Mouse (Mus musculus): ENCODE measurements at regions not wholly inside any gene's neighbourhood (a gene's known extent, or its start where the extent isn't known, plus 50 kb on each side); places are given as distances from the start of the nearest gene placed in this dataset.

DNA sequence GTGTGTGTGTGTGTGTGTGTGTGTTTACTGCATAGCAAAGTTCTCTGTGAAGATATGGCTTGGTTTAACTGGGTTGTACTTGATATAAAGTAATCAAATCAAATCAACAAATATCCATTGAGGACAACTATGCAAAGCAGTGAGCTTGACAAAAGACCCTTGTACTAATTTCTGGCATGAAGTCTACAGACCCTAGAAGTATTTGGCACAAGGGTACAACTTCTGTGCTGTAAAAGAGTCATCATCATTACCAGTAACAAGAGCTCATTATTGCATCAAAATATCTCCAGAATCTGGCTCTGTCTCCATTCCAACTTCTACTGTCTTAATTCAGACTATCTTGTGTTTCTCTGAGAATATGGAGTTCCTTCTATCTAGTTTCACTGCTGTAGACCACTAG lies 538.2 kb downstream of the Brinp1 start:
- Histone ChIP-seq H3K9ac (ENCODE audit: low read length) (no peak overlapping the region), H3K4me3 (ENCODE audit: low read depth, low read length) (no peak overlapping the region), H3K36me3 (ENCODE audit: control insufficient read depth, insufficient read depth, low read length) (no peaks in the 10 kb centered on the region), H3K4me1 (ENCODE audit: control insufficient read depth, insufficient read depth, low read length) (no peaks in the 10 kb centered on the region), H3K9me3 (replicated peaks; ENCODE audit: control insufficient read depth, low read length) (no peaks in the 10 kb centered on the region), H3K27ac (ENCODE audit: low read depth, low read length) (no peak overlapping the region), H3K27me3 (replicated peaks; ENCODE audit: control insufficient read depth, insufficient read depth, low read length) (no peaks in the 10 kb centered on the region), H3K4me2 (ENCODE audit: low read length) (no peak overlapping the region)
- DNase-seq (ENCODE audit: low spot score), result peak; percentile 37
- peak; percentile 37; the same call in 1 of the 2 replicates for ATAC-seq

DNA sequence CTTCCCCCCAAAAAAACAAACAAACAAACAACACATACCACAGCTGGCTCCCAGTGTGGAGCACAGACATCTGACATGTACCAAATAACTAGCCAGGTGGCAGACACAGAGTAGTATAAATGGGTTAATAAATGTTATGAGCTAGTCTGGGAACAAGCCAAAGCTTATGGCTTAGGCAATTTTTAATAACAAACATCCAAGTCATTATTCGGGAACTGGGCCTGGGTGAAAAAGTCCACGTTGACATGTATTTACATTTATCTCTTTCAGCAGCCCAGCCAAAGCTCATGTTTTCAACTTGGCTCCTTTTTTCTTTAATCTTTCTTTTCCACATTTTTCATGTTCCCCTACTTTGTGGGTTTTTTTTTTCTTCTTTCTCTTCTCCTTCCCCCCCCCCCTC lies 543.4 kb downstream of the Brinp1 start:
- ATAC-seq (no peak), DNase-seq (ENCODE audit: low spot score) (no peak)
- 90% methylated on average over 2 of the region's 2 CpGs for WGBS
- no peaks in the 10 kb centered on the region for H3K9me3 ChIP-seq (replicated peaks; ENCODE audit: control insufficient read depth, low read length)
- no peak overlapping the region for H3K27ac ChIP-seq (ENCODE audit: low read depth, low read length)
- H3K4me2 ChIP-seq (ENCODE audit: low read length), result no peak overlapping the region
- no peaks in the 10 kb centered on the region for H3K27me3 ChIP-seq (replicated peaks; ENCODE audit: control insufficient read depth, insufficient read depth, low read length)
- H3K36me3 ChIP-seq (ENCODE audit: control insufficient read depth, insufficient read depth, low read length), result no peaks in the 10 kb centered on the region
- H3K9ac ChIP-seq (ENCODE audit: low read length), result no peak overlapping the region
- H3K4me3 ChIP-seq (ENCODE audit: low read depth, low read length), result no peak overlapping the region
- no peaks in the 10 kb centered on the region for H3K4me1 ChIP-seq (ENCODE audit: control insufficient read depth, insufficient read depth, low read length)

DNA sequence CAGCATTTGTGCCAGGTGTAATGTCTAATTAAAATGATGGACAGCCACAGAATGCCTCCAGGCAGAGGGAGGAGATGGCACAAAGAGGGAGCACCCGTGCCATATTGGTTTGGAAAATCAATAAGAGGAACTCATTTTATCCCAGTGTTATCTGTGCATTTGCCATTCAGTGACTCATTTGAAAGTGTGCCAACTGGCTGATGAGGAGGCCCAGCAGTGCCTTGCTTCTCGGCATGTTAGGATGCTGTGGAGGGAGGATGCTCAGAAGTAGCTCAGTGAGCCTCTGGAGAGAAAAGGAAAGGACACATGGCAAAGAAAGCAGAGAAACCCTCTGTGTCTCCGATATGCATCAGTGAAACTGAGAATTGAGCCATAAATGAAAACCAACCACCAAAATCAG lies 549.8 kb downstream of the Brinp1 start:
- H3K4me3 ChIP-seq (ENCODE audit: low read depth, low read length), result no peak overlapping the region
- no peak for ATAC-seq
- 53% methylated on average over 3 of the region's 3 CpGs for WGBS
- H3K9ac ChIP-seq (ENCODE audit: low read length), result no peak overlapping the region
- no peak overlapping the region for H3K27ac ChIP-seq (ENCODE audit: low read depth, low read length)
- H3K36me3 ChIP-seq (ENCODE audit: control insufficient read depth, insufficient read depth, low read length), result no peaks in the 10 kb centered on the region
- H3K4me2 ChIP-seq (ENCODE audit: low read length), result no peak overlapping the region
- H3K4me1 ChIP-seq (ENCODE audit: control insufficient read depth, insufficient read depth, low read length), result no peaks in the 10 kb centered on the region
- no peaks in the 10 kb centered on the region for H3K27me3 ChIP-seq (replicated peaks; ENCODE audit: control insufficient read depth, insufficient read depth, low read length)
- H3K9me3 ChIP-seq (replicated peaks; ENCODE audit: control insufficient read depth, low read length), result no peaks in the 10 kb centered on the region
- peak; percentile 28 for DNase-seq (ENCODE audit: low spot score)

- no peak overlapping the region for H3K4me3 ChIP-seq (ENCODE audit: low read depth, low read length)
- H3K4me1 ChIP-seq (ENCODE audit: control insufficient read depth, insufficient read depth, low read length), result no peaks in the 10 kb centered on the region
- no peaks in the 10 kb centered on the region for H3K36me3 ChIP-seq (ENCODE audit: control insufficient read depth, insufficient read depth, low read length)
- no peak overlapping the region for H3K27ac ChIP-seq (ENCODE audit: low read depth, low read length)
- H3K9ac ChIP-seq (ENCODE audit: low read length), result no peak overlapping the region
- WGBS, result 93% methylated on average over 7 of the region's 7 CpGs
- DNase-seq (ENCODE audit: low spot score), result no peak
- ATAC-seq, result no peak
- H3K4me2 ChIP-seq (ENCODE audit: low read length), result no peak overlapping the region
- no peaks in the 10 kb centered on the region for H3K27me3 ChIP-seq (replicated peaks; ENCODE audit: control insufficient read depth, insufficient read depth, low read length)
- H3K9me3 ChIP-seq (replicated peaks; ENCODE audit: control insufficient read depth, low read length), result no peaks in the 10 kb centered on the region
Observed at GRCm38 (mm10) chr4:68387097-68387496, 567.1 kb downstream of the Brinp1 start.

GRCm38 (mm10) chr4:68382007-68382406 lies 572.2 kb downstream of the Brinp1 start:
- H3K4me1 ChIP-seq (ENCODE audit: control insufficient read depth, insufficient read depth, low read length), result no peaks in the 10 kb centered on the region
- no peaks in the 10 kb centered on the region for H3K36me3 ChIP-seq (ENCODE audit: control insufficient read depth, insufficient read depth, low read length)
- ATAC-seq (no peak), DNase-seq (ENCODE audit: low spot score) (no peak)
- H3K27ac ChIP-seq (ENCODE audit: low read depth, low read length), result no peak overlapping the region
- no peak overlapping the region for H3K9ac ChIP-seq (ENCODE audit: low read length)
- H3K4me3 ChIP-seq (ENCODE audit: low read depth, low read length), result no peak overlapping the region
- WGBS, result 63% methylated on average over 1 of the region's 1 CpGs
- no peaks in the 10 kb centered on the region for H3K27me3 ChIP-seq (replicated peaks; ENCODE audit: control insufficient read depth, insufficient read depth, low read length)
- no peak overlapping the region for H3K4me2 ChIP-seq (ENCODE audit: low read length)
- H3K9me3 ChIP-seq (replicated peaks; ENCODE audit: control insufficient read depth, low read length), result no peaks in the 10 kb centered on the region

- no peak for ATAC-seq
- Histone ChIP-seq H3K9me3 (replicated peaks; ENCODE audit: control insufficient read depth, low read length) (no peaks in the 10 kb centered on the region), H3K27ac (ENCODE audit: low read depth, low read length) (no peak overlapping the region), H3K4me2 (ENCODE audit: low read length) (no peak overlapping the region), H3K4me3 (ENCODE audit: low read depth, low read length) (no peak overlapping the region), H3K36me3 (ENCODE audit: control insufficient read depth, insufficient read depth, low read length) (no peaks in the 10 kb centered on the region), H3K4me1 (ENCODE audit: control insufficient read depth, insufficient read depth, low read length) (no peaks in the 10 kb centered on the region), H3K27me3 (replicated peaks; ENCODE audit: control insufficient read depth, insufficient read depth, low read length) (no peaks in the 10 kb centered on the region), H3K9ac (ENCODE audit: low read length) (no peak overlapping the region)
- WGBS, result 78% methylated on average over 2 of the region's 2 CpGs
- DNase-seq (ENCODE audit: low spot score), result no peak
Observed at GRCm38 (mm10) chr4:68367983-68368382, 586.2 kb downstream of the Brinp1 start.

DNA sequence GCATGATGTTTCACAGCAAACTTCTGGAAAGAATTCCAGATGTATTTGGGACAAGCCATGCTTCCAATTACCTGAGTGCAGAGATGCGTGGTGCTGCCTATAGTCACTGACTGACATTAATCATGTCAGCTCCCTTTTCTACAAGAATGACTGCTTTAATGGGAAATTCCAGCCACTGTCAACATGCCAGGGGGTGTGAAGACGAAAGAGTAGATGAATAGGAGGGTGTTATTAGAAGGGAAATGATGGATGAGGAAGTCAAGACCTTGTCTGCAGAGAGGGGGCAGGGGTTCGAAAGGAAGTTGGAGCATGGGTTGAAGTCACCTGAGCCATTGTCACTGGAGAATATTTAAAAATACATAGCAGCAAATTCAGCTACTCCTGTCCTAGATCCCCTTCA lies 634.6 kb downstream of the Brinp1 start:
- Histone ChIP-seq H3K27me3 (replicated peaks; ENCODE audit: control insufficient read depth, insufficient read depth, low read length) (no peaks in the 10 kb centered on the region), H3K4me3 (ENCODE audit: low read depth, low read length) (no peak overlapping the region), H3K4me1 (ENCODE audit: control insufficient read depth, insufficient read depth, low read length) (no peaks in the 10 kb centered on the region), H3K36me3 (ENCODE audit: control insufficient read depth, insufficient read depth, low read length) (no peaks in the 10 kb centered on the region), H3K4me2 (ENCODE audit: low read length) (no peak overlapping the region), H3K9me3 (replicated peaks; ENCODE audit: control insufficient read depth, low read length) (no peaks in the 10 kb centered on the region), H3K27ac (ENCODE audit: low read depth, low read length) (no peak overlapping the region), H3K9ac (ENCODE audit: low read length) (no peak overlapping the region)
- 63% methylated on average over 3 of the region's 3 CpGs for WGBS
- ATAC-seq (no peak), DNase-seq (ENCODE audit: low spot score) (no peak)

DNA sequence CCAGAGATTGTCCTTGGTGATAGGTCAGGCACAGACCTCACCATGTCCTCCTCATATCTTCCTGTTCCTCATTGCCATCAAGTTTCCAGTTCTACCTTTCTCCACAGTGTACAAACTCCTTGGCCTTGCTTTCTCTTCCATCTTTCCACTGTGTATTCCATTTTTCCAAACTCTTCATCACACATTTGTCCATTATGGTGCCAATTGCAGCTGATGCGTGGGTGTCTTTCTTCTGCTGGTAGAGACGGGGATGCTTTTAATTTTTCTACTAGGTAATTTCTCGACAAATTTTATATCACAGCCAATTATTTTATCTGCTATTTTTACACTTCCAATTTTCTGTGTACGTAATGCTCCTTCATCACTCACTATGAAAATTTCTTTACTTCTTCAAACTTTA lies 641.4 kb downstream of the Brinp1 start:
- WGBS, result 91% methylated on average over 4 of the region's 4 CpGs
- no peak for ATAC-seq

GRCm38 (mm10) chr4:68284845-68285244 lies 669.4 kb downstream of the Brinp1 start:
- no peak for DNase-seq (ENCODE audit: low spot score)
- Histone ChIP-seq H3K4me1 (ENCODE audit: control insufficient read depth, insufficient read depth, low read length) (no peaks in the 10 kb centered on the region), H3K9ac (ENCODE audit: low read length) (no peak overlapping the region), H3K36me3 (ENCODE audit: control insufficient read depth, insufficient read depth, low read length) (no peaks in the 10 kb centered on the region), H3K4me2 (ENCODE audit: low read length) (no peak overlapping the region), H3K9me3 (replicated peaks; ENCODE audit: control insufficient read depth, low read length) (no peaks in the 10 kb centered on the region), H3K27me3 (replicated peaks; ENCODE audit: control insufficient read depth, insufficient read depth, low read length) (no peaks in the 10 kb centered on the region), H3K27ac (ENCODE audit: low read depth, low read length) (no peak overlapping the region), H3K4me3 (ENCODE audit: low read depth, low read length) (no peak overlapping the region)
- no peak for ATAC-seq
- WGBS, result 94% methylated on average over 1 of the region's 1 CpGs

More for the DNA sequence above, 641.4 kb downstream of the Brinp1 start:
- Histone ChIP-seq H3K27me3 (replicated peaks; ENCODE audit: control insufficient read depth, insufficient read depth, low read length) (no peaks in the 10 kb centered on the region), H3K36me3 (ENCODE audit: control insufficient read depth, insufficient read depth, low read length) (no peaks in the 10 kb centered on the region), H3K9me3 (replicated peaks; ENCODE audit: control insufficient read depth, low read length) (no peaks in the 10 kb centered on the region), H3K4me2 (ENCODE audit: low read length) (no peak overlapping the region), H3K4me3 (ENCODE audit: low read depth, low read length) (no peak overlapping the region), H3K4me1 (ENCODE audit: control insufficient read depth, insufficient read depth, low read length) (no peaks in the 10 kb centered on the region), H3K9ac (ENCODE audit: low read length) (no peak overlapping the region), H3K27ac (ENCODE audit: low read depth, low read length) (no peak overlapping the region)
- no peak for DNase-seq (ENCODE audit: low spot score)

- Histone ChIP-seq H3K4me1 (ENCODE audit: control insufficient read depth, insufficient read depth, low read length) (no peaks in the 10 kb centered on the region), H3K4me3 (ENCODE audit: low read depth, low read length) (no peak overlapping the region), H3K27me3 (replicated peaks; ENCODE audit: control insufficient read depth, insufficient read depth, low read length) (no peaks in the 10 kb centered on the region), H3K9me3 (replicated peaks; ENCODE audit: control insufficient read depth, low read length) (no peaks in the 10 kb centered on the region), H3K36me3 (ENCODE audit: control insufficient read depth, insufficient read depth, low read length) (no peaks in the 10 kb centered on the region), H3K27ac (ENCODE audit: low read depth, low read length) (no peak overlapping the region), H3K4me2 (ENCODE audit: low read length) (no peak overlapping the region), H3K9ac (ENCODE audit: low read length) (no peak overlapping the region)
- ATAC-seq (no peak), DNase-seq (ENCODE audit: low spot score) (no peak)
- WGBS, result 90% methylated on average over 1 of the region's 1 CpGs
Observed at GRCm38 (mm10) chr4:68280903-68281302, 673.3 kb downstream of the Brinp1 start.

Measured in forebrain, embryonic 14.5 days (tissue).